Mouse (Mus musculus): ENCODE measurements around the gene Rbm39.

DNA sequence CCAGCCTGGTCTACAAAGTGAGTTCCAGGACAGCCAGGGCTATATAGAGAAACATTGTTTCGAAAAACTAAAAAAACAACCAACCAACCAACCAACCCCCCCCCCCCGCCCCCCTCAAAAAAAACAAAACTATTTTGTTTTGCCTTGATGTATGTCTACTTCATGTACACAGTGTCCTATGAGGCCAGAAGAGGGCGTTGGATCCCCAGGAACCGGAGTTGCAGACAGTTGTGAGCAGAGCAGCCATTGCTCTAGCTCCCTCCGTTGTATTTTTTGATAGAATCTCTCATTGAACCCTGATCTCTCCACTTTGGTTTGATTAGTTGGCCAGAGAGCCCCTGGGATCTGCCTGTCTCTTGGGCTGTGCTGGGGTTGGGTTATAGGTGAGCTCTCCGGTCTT is 23.9 kb upstream of the Rbm39 start:
- TF ChIP-seq CTCF (IDR thresholded peaks at IDR 0.05; ENCODE audit: borderline replicate concordance, insufficient read depth, low read depth, low read length) (peak; percentile 31; the same call in 1 of the 2 replicates), POLR2A (IDR thresholded peaks at IDR 0.05; ENCODE audit: borderline replicate concordance, insufficient read depth, low read length) (no peak)
